Mouse (Mus musculus) gastrocnemius, adult 2 months (tissue): ENCODE measurements at regions not wholly inside any gene's neighbourhood (a gene's known extent, or its start where the extent isn't known, plus 50 kb on each side); places are given as distances from the start of the nearest gene placed in this dataset.
A peak's percentile ranks its signal among the peaks of the same experiment; 100 is the strongest.

Experiments
- DNase-seq: peaks from one replicate; pipeline ENCODE4 v3.0.0; 2022
- H3K27ac ChIP-seq: fragments of 200-600 bp; 2 replicates; pipeline ENCODE4 v1.8.1; 2022; ENCODE audit warnings: mild to moderate bottlenecking
- H3K4me3 ChIP-seq: fragments of 200-600 bp; 2 replicates; pipeline ENCODE4 v1.8.1; 2022; ENCODE audit warnings: mild to moderate bottlenecking, moderate library complexity
- CTCF ChIP-seq: fragments of 200-600 bp; IDR thresholded peaks from 2 replicates; pipeline ENCODE4 v1.8.1; 2022; ENCODE audit warnings: antibody characterized with exemption, mild to moderate bottlenecking, moderate library complexity
- intact Hi-C: fragments of 180-260 bp; cut with DNase I; formaldehyde crosslinking; loops from one replicate; pipeline ENCODE4 v1.15.1; 2025

DNA sequence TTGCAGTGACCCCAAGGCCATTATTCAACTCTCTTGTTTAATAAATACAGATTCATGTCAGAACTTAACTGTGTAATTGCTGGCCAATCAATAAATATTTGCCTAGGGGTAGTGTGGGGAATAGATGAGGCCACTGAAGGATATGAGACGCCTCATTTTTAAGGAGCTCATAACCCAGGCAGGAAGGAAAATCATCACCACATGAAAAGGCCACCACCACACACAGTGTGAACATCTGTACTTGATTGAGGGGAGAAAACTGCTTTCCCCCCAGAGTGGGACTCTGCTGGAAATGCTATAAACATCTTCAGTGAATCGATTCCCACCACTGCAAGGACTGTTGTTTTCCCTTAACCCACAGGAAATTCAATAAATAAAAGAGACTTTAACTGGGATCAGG lies 68.7 kb upstream of the Sstr4 start:
- TF ChIP-seq CTCF, result no peak
- H3K27ac ChIP-seq, result no peak overlapping the region
- H3K4me3 ChIP-seq, result no peak overlapping the region
- no peak for DNase-seq
- intact Hi-C loops, result no loop called here

DNA sequence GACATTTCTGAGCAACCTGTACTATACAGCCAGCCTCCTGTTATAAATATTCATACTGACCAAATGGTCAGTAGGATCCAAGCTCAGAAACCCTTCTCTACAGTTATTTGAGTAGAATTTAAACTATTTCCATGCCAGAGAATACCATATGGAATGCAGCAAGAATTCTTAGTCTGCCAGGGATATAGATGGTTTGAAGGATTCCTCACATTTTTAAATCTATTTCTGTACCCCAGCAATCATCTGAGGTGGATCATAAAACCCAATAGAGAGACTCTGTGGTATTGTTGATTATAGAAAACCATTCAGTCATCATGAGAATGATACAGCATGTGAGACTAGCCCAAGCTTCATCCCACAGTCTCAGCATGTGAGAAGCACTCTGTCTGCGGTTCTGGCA lies 67.6 kb upstream of the Sstr4 start:
- no peak for TF ChIP-seq CTCF
- intact Hi-C loops, result no loop called here
- no peak overlapping the region for H3K27ac ChIP-seq
- no peak overlapping the region for H3K4me3 ChIP-seq
- DNase-seq, result no peak

DNA sequence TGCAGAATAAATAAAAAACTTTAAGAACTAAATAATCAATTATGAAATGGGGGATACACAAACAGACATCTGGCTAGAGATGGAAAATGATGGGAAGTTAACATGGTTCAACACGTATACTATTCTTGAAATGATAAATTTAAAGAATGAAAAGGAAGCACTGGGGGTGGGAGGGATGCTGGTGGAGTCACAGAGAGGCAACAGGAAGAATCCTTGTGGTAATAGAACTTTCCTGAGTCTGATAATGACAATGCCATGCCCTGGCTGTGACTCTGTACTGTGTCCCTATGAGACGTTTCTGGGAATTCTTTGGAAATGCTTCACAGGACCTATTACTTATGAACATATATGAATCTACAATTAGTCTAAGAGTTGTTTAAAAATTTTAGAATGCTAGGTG lies 64.8 kb upstream of the Sstr4 start:
- TF ChIP-seq CTCF, result no peak
- intact Hi-C loops, result loop anchor here (10.0 kb wide), 1 partner anchor 186 kb away; no protein-coding TSS in a partner anchor
- DNase-seq, result no peak
- no peak overlapping the region for H3K4me3 ChIP-seq
- no peak overlapping the region for H3K27ac ChIP-seq

DNA sequence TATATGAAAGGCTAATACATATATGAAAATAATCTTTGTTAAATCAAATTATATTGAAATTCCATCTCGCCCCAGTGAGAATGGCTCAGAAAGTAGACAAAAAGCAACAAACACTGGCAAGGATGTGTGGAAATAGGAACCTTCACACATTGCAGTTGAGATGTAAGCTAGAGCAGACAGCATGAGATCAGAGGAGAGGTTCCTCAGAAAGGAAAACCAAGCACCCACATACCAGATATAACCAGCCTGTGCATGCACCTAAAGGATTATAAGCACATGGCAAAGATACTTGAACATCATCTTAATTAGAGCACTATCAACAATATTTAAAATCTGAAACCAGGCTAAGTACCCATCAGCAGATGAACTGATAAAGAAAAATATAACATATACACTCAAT lies 60.6 kb upstream of the Sstr4 start:
- TF ChIP-seq CTCF, result no peak
- intact Hi-C loops, result loop anchor here (10.0 kb wide), 1 partner anchor 190 kb away; no protein-coding TSS in a partner anchor
- no peak for DNase-seq
- Histone ChIP-seq H3K4me3 (no peak overlapping the region), H3K27ac (no peak overlapping the region)

DNA sequence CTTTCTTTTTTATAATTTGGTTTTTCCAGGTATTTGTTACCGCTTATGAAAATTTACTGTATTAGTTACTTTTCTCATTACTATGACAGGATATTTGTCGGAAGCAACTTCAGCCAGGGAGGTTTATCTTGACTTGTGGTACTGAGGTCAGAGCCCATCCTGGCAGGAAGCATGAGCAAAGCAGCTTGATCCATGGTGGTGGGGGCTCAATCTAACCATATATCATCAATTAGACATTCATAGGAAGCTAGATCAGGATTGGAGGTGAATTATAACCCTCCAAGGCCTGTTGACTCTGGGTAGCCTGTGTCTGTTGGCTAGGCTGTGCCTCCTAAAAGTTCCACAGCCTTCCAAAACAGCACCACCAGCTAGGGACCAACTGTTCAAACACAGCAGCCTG lies 58.5 kb upstream of the Sstr4 start:
- no peak for TF ChIP-seq CTCF
- no peak overlapping the region for H3K4me3 ChIP-seq
- DNase-seq, result no peak
- intact Hi-C loops, result loop anchor here (10.0 kb wide), 1 partner anchor 192 kb away; no protein-coding TSS in a partner anchor
- H3K27ac ChIP-seq, result peak overlapping the region; percentile 76

DNA sequence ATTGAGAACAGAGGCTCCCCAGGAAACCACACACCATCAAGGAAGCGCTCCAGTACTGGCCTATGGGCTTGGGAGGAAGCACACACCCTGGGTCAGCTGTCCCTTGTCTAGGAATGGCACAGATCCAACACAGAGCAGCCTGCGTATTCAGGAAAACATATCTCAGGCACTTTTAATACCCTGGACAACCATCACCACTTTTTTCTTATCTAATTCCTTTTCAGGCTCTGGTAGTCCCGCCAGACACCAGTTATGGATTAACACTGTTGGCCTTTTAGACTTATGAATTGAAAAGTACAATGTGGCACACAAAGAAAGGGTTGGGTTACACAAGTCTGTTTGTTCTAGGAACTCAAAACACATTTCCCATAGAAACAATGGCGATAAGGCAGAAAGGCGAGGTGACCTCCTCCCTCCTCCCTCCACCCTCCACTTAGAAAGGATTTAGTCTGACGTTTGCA lies 56.8 kb upstream of the Sstr4 start:
- Histone ChIP-seq H3K27ac (peak overlapping the region; percentile 76), H3K4me3 (no peak overlapping the region)
- peak; percentile 22 for DNase-seq
- no peak for TF ChIP-seq CTCF
- intact Hi-C loops, result loop anchor here (10.0 kb wide), 1 partner anchor 194 kb away; no protein-coding TSS in a partner anchor

DNA sequence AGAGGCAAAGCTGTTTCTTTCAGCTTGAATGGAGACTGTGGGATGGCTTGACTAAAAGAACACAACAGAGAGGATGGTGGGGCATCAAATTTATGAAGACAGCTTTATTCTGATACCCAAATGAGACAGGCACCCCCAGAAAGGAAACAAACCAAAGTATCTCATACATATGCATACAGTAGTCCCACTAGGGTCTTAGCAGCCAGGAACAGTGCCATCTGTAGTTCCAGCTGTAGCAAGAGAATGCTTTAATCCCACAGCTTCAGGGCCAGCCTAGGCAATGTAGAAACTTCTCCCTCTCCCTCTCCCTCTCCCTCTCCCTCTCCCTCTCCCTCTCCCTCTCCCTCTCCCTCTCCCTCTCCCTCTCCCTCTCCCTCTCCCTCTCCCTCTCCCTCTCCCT lies 56.2 kb upstream of the Sstr4 start:
- TF ChIP-seq CTCF, result no peak
- Histone ChIP-seq H3K4me3 (no peak overlapping the region), H3K27ac (peak overlapping the region; percentile 76)
- no peak for DNase-seq
- intact Hi-C loops, result loop anchor here (10.0 kb wide), 1 partner anchor 194 kb away; no protein-coding TSS in a partner anchor

DNA sequence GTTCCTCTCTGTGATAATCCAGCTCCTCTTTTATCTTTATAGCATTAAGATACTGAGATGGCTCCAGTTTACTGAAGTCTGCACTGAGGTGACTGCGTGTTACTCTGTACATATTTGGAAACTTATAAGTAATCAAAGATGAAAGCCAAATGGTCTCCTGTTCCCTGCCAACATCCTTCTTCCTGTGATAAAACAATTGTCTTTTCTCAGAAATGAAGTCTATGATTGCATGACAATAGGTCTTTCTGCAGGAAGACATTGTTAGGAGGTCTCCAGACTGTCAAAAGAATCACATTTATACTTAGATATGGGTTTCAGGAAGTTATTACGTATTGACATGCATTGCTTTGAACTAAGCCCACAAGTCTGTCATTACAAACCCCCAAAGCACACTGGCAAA lies 51.0 kb upstream of the Sstr4 start:
- Histone ChIP-seq H3K27ac (peak overlapping the region; percentile 48; the same call in 1 of the 2 replicates), H3K4me3 (no peak overlapping the region)
- no peak for DNase-seq
- intact Hi-C loops, result no loop called here
- no peak for TF ChIP-seq CTCF
